Mouse (Mus musculus) hindbrain, embryonic 13.5 days (tissue): ENCODE data around the gene Htra3. TPM values are rescaled to one million over a fixed set of nuclear protein-coding genes. Genes with fewer than 3 reads are reported as not detected.

Experiments
- ATAC-seq: fragments of 200-750 bp; cut with Nextera tagmentation; 2 replicates; pipeline ENCODE4 v1.8.0; 2017; ENCODE audit warnings: moderate TSS enrichment; ENCODE audit not compliant: low FRiP score
- H3K27ac ChIP-seq: fragments of 300-500 bp; sonication (generic); 2 replicates; pipeline ENCODE4 v1.5.1; 2015; ENCODE audit warnings: inconsistent platforms, mild to moderate bottlenecking, moderate library complexity
- H3K27me3 ChIP-seq: fragments of 300-500 bp; sonication (generic); 2 replicates; pipeline ENCODE4 v1.6.1; 2015; ENCODE audit warnings: mild to moderate bottlenecking, inconsistent platforms
- H3K36me3 ChIP-seq: fragments of 300-500 bp; sonication (generic); 2 replicates; pipeline ENCODE4 v1.6.1; 2015; ENCODE audit warnings: mild to moderate bottlenecking, inconsistent platforms
- H3K4me1 ChIP-seq: fragments of 300-500 bp; sonication (generic); replicated peaks from 2 replicates; pipeline ENCODE4 v1.6.1; 2015; ENCODE audit warnings: inconsistent platforms
- H3K4me2 ChIP-seq: fragments of 300-500 bp; sonication (generic); 2 replicates; pipeline ENCODE4 v1.6.1; 2015; ENCODE audit warnings: inconsistent platforms, mild to moderate bottlenecking, moderate library complexity
- H3K4me3 ChIP-seq: fragments of 300-500 bp; sonication (generic); 2 replicates; pipeline ENCODE4 v1.5.1; 2015; ENCODE audit warnings: mild to moderate bottlenecking, inconsistent platforms
- H3K9ac ChIP-seq: fragments of 300-500 bp; sonication (generic); 2 replicates; pipeline ENCODE4 v1.6.1; 2015; ENCODE audit warnings: mild to moderate bottlenecking, inconsistent platforms
- H3K9me3 ChIP-seq: fragments of 300-500 bp; sonication (generic); 2 replicates; pipeline ENCODE4 v1.6.1; 2016; ENCODE audit warnings: inconsistent platforms
- whole genome bisulfite sequencing: fragments of 180-500 bp; shearing (Covaris S2); methylation state at CpG from one replicate; pipeline ENCODE4 v1.1.7; 2015; 5-methylcytosine and 5-hydroxymethylcytosine counted together
- polyA plus RNA-seq: library from polyadenylated mRNA; unstranded; fragments of >200 nt; fragmentation: Nextera tagmentation; extraction: Ambion mirVana; gene quantifications from 2 replicates; pipeline ENCODE4 v1.2.1, GENCODE M21; 2015

Htra3 gene
- 12.2 and 12.7 TPM in 2 replicates for polyA plus RNA-seq

GRCm38 (mm10) chr5:35679256-35680155 lies at the start of gene Htra3:
Gene Htra3 (minus strand): TSS chr5:35679782.
- peaks cover 52% of the 10 kb centered on the region for H3K27me3 ChIP-seq
- H3K27ac ChIP-seq: no peak within 1 kb of the TSS
- H3K9me3 ChIP-seq: no peaks in the 10 kb centered on the region
- ATAC-seq: no peak
- H3K4me1 ChIP-seq: peaks cover 8% of the 10 kb centered on the region
- peak within 1 kb of the TSS; percentile 68 for H3K4me2 ChIP-seq
- H3K4me3 ChIP-seq: peak within 1 kb of the TSS; percentile 42
- peak within 1 kb of the TSS; percentile 66 for H3K9ac ChIP-seq
- WGBS: 10% methylated on average over 38 of the region's 42 CpGs
- H3K36me3 ChIP-seq: no peaks in the 10 kb centered on the region

GRCm38 (mm10) chr5:35728957-35729460 lies 49.4 kb upstream of the Htra3 start:
- H3K27me3 ChIP-seq: no peaks in the 10 kb centered on the region
- H3K9me3 ChIP-seq: no peaks in the 10 kb centered on the region
- no peaks in the 10 kb centered on the region for H3K36me3 ChIP-seq
- H3K4me2 ChIP-seq: no peak overlapping the region
- H3K9ac ChIP-seq: no peak overlapping the region
- no peaks in the 10 kb centered on the region for H3K4me1 ChIP-seq
- 64% methylated on average over 11 of the region's 11 CpGs for WGBS
- no peak overlapping the region for H3K4me3 ChIP-seq
- ATAC-seq: 0 out of 2 replicates have a peak, but pooled peaks have one; percentile 46
- H3K27ac ChIP-seq: peak overlapping the region; percentile 44; the same call in 1 of the 2 replicates

- WGBS: 92% methylated on average over 12 of the region's 12 CpGs
- Histone ChIP-seq H3K4me1 (no peaks in the 10 kb centered on the region), H3K4me2 (0 out of 2 replicates have a peak overlapping the region, but pooled peaks have one; percentile 13)
These were observed 48.9 kb upstream of the Htra3 start for GRCm38 (mm10) chr5:35728344-35728956.

GRCm38 (mm10) chr5:35727447-35727846 lies 47.9 kb upstream of the Htra3 start:
- Histone ChIP-seq H3K4me1 (no peaks in the 10 kb centered on the region), H3K27ac (no peak overlapping the region), H3K4me2 (no peak overlapping the region), H3K27me3 (no peaks in the 10 kb centered on the region), H3K36me3 (no peaks in the 10 kb centered on the region), H3K9me3 (no peaks in the 10 kb centered on the region), H3K9ac (no peak overlapping the region), H3K4me3 (no peak overlapping the region)
- WGBS: 95% methylated on average over 5 of the region's 5 CpGs
- ATAC-seq: no peak

More at GRCm38 (mm10) chr5:35728344-35728956, 48.9 kb upstream of the Htra3 start:
- H3K36me3 ChIP-seq: no peaks in the 10 kb centered on the region
- no peak overlapping the region for H3K27ac ChIP-seq
- no peak overlapping the region for H3K9ac ChIP-seq
- H3K4me3 ChIP-seq: no peak overlapping the region
- no peak for ATAC-seq
- H3K27me3 ChIP-seq: no peaks in the 10 kb centered on the region
- H3K9me3 ChIP-seq: no peaks in the 10 kb centered on the region

- Histone ChIP-seq H3K4me3 (no peak overlapping the region), H3K9ac (no peak overlapping the region), H3K27ac (no peak overlapping the region), H3K27me3 (no peaks in the 10 kb centered on the region), H3K36me3 (no peaks in the 10 kb centered on the region), H3K4me2 (no peak overlapping the region), H3K4me1 (no peaks in the 10 kb centered on the region), H3K9me3 (no peaks in the 10 kb centered on the region)
- 78% methylated on average over 3 of the region's 3 CpGs for WGBS
- ATAC-seq: no peak
These were observed 46.3 kb upstream of the Htra3 start for GRCm38 (mm10) chr5:35725840-35726239.

GRCm38 (mm10) chr5:35723900-35724299 lies 44.3 kb upstream of the Htra3 start:
- H3K4me2 ChIP-seq: no peak overlapping the region
- no peaks in the 10 kb centered on the region for H3K36me3 ChIP-seq
- no peaks in the 10 kb centered on the region for H3K4me1 ChIP-seq
- H3K27me3 ChIP-seq: no peaks in the 10 kb centered on the region
- no peak overlapping the region for H3K27ac ChIP-seq
- H3K9me3 ChIP-seq: no peaks in the 10 kb centered on the region
- H3K4me3 ChIP-seq: no peak overlapping the region
- ATAC-seq: no peak
- no peak overlapping the region for H3K9ac ChIP-seq
- 84% methylated on average over 5 of the region's 5 CpGs for WGBS

GRCm38 (mm10) chr5:35722654-35723053 lies 43.1 kb upstream of the Htra3 start:
- ATAC-seq: no peak
- H3K27me3 ChIP-seq: no peaks in the 10 kb centered on the region
- H3K4me2 ChIP-seq: no peak overlapping the region
- H3K27ac ChIP-seq: no peak overlapping the region
- no peaks in the 10 kb centered on the region for H3K4me1 ChIP-seq
- WGBS: 70% methylated on average over 2 of the region's 2 CpGs
- H3K9me3 ChIP-seq: no peaks in the 10 kb centered on the region
- H3K36me3 ChIP-seq: no peaks in the 10 kb centered on the region
- no peak overlapping the region for H3K4me3 ChIP-seq
- H3K9ac ChIP-seq: no peak overlapping the region

- no peak overlapping the region for H3K27ac ChIP-seq
- no peak overlapping the region for H3K9ac ChIP-seq
- H3K4me2 ChIP-seq: no peak overlapping the region
- no peak overlapping the region for H3K4me3 ChIP-seq
- 95% methylated on average over 2 of the region's 2 CpGs for WGBS
- ATAC-seq: no peak
- no peaks in the 10 kb centered on the region for H3K36me3 ChIP-seq
- H3K4me1 ChIP-seq: no peaks in the 10 kb centered on the region
- no peaks in the 10 kb centered on the region for H3K27me3 ChIP-seq
- no peaks in the 10 kb centered on the region for H3K9me3 ChIP-seq
These were observed 42.4 kb upstream of the Htra3 start for GRCm38 (mm10) chr5:35721933-35722332.

GRCm38 (mm10) chr5:35719880-35720279 lies 40.3 kb upstream of the Htra3 start:
- Histone ChIP-seq H3K36me3 (no peaks in the 10 kb centered on the region), H3K27ac (no peak overlapping the region), H3K27me3 (no peaks in the 10 kb centered on the region), H3K4me2 (no peak overlapping the region), H3K4me3 (no peak overlapping the region), H3K9me3 (no peaks in the 10 kb centered on the region), H3K4me1 (no peaks in the 10 kb centered on the region), H3K9ac (no peak overlapping the region)
- 76% methylated on average over 1 of the region's 1 CpGs for WGBS
- ATAC-seq: no peak

- no peak for ATAC-seq
- no peaks in the 10 kb centered on the region for H3K4me1 ChIP-seq
These were observed 39.8 kb upstream of the Htra3 start for GRCm38 (mm10) chr5:35719343-35719742.

GRCm38 (mm10) chr5:35718817-35719216 lies 39.2 kb upstream of the Htra3 start:
- ATAC-seq: no peak
- H3K27me3 ChIP-seq: no peaks in the 10 kb centered on the region
- H3K9me3 ChIP-seq: no peaks in the 10 kb centered on the region
- WGBS: 77% methylated on average over 11 of the region's 11 CpGs
- no peak overlapping the region for H3K4me3 ChIP-seq
- H3K4me2 ChIP-seq: no peak overlapping the region
- H3K36me3 ChIP-seq: no peaks in the 10 kb centered on the region
- H3K4me1 ChIP-seq: no peaks in the 10 kb centered on the region
- no peak overlapping the region for H3K9ac ChIP-seq
- H3K27ac ChIP-seq: no peak overlapping the region

More at GRCm38 (mm10) chr5:35719343-35719742, 39.8 kb upstream of the Htra3 start:
- Histone ChIP-seq H3K27ac (no peak overlapping the region), H3K36me3 (no peaks in the 10 kb centered on the region), H3K9me3 (no peaks in the 10 kb centered on the region), H3K9ac (no peak overlapping the region), H3K27me3 (no peaks in the 10 kb centered on the region), H3K4me2 (no peak overlapping the region), H3K4me3 (no peak overlapping the region)

- Histone ChIP-seq H3K4me1 (no peaks in the 10 kb centered on the region), H3K27me3 (no peaks in the 10 kb centered on the region), H3K4me2 (no peak overlapping the region), H3K9ac (no peak overlapping the region), H3K27ac (no peak overlapping the region), H3K36me3 (no peaks in the 10 kb centered on the region), H3K4me3 (no peak overlapping the region), H3K9me3 (no peaks in the 10 kb centered on the region)
- 65% methylated on average over 4 of the region's 4 CpGs for WGBS
- ATAC-seq: no peak
These were observed 38.4 kb upstream of the Htra3 start for GRCm38 (mm10) chr5:35717946-35718345.
